Mouse (Mus musculus) liver, embryonic 16.5 days (tissue): ENCODE results near the gene Cep89. TPM values are rescaled to one million over a fixed set of nuclear protein-coding genes. Genes with fewer than 3 reads are reported as not detected.

Experiments used
- ATAC-seq: fragments of 200-750 bp; cut with Nextera tagmentation; 2 replicates; pipeline ENCODE4 v1.8.0; 2017; ENCODE audit warnings: low read depth, mild to moderate bottlenecking, moderate number of reproducible peaks, moderate library complexity
- H3K27ac ChIP-seq: fragments of 300-500 bp; sonication (generic); 2 replicates; pipeline ENCODE4 v1.5.1; 2014; ENCODE audit warnings: mild to moderate bottlenecking, low read length
- H3K27me3 ChIP-seq: fragments of 300-500 bp; sonication (generic); 2 replicates; pipeline ENCODE4 v1.6.1; 2014; ENCODE audit warnings: low read depth, low read length, mixed read lengths; ENCODE audit not compliant: control insufficient read depth, insufficient read depth
- H3K36me3 ChIP-seq: fragments of 300-500 bp; sonication (generic); 2 replicates; pipeline ENCODE4 v1.6.1; 2014; ENCODE audit warnings: mild to moderate bottlenecking; ENCODE audit not compliant: control insufficient read depth, insufficient read depth
- H3K4me1 ChIP-seq: fragments of 300-500 bp; sonication (generic); 2 replicates; pipeline ENCODE4 v1.6.1; 2014; ENCODE audit warnings: low read depth, low read length, mixed read lengths; ENCODE audit not compliant: control insufficient read depth
- H3K4me2 ChIP-seq: fragments of 300-500 bp; sonication (generic); 2 replicates; pipeline ENCODE4 v1.6.1; 2014; ENCODE audit warnings: low read depth, low read length, mixed read lengths
- H3K4me3 ChIP-seq: fragments of 300-500 bp; sonication (generic); 2 replicates; pipeline ENCODE4 v1.5.1; 2014; ENCODE audit warnings: low read depth, mild to moderate bottlenecking, low read length
- H3K9ac ChIP-seq: fragments of 300-500 bp; sonication (generic); 2 replicates; pipeline ENCODE4 v1.6.1; 2014; ENCODE audit warnings: low read depth, low read length
- H3K9me3 ChIP-seq: fragments of 300-500 bp; sonication (generic); replicated peaks from 2 replicates; pipeline ENCODE4 v1.6.1; 2016; ENCODE audit warnings: low read length; ENCODE audit not compliant: control insufficient read depth
- WGBS: fragments of 180-500 bp; shearing (Covaris S2); extraction: QIAGEN DNeasy Blood & Tissue Kit; methylation state at CpG from one replicate; pipeline ENCODE4 v1.1.7; 2014; ENCODE audit not compliant: insufficient replicate concordance; 5-methylcytosine and 5-hydroxymethylcytosine counted together
- polyA plus RNA-seq: library from polyadenylated mRNA; unstranded; fragments of >200 nt; fragmentation: Nextera tagmentation; extraction: Ambion mirVana; gene quantifications from 2 replicates; pipeline ENCODE4 v1.2.1, GENCODE M21; 2015

The Cep89 gene
- polyA plus RNA-seq, 1 experiment from 2014 or later = 17.7 TPM

GRCm38 (mm10) chr7:35415226-35415625 lies 18.4 kb downstream of the Cep89 start:
- Histone ChIP-seq H3K4me2 (no peak overlapping the region), H3K9me3 (no peaks in the 10 kb centered on the region), H3K4me1 (no peaks in the 10 kb centered on the region), H3K36me3 (peaks cover 3% of the 10 kb centered on the region), H3K9ac (no peak overlapping the region), H3K27me3 (no peaks in the 10 kb centered on the region), H3K27ac (no peak overlapping the region), H3K4me3 (no peak overlapping the region)
- no peak for ATAC-seq
- 71% methylated on average over 5 of the region's 5 CpGs for WGBS

- Histone ChIP-seq H3K4me1 (no peaks in the 10 kb centered on the region), H3K27me3 (no peaks in the 10 kb centered on the region), H3K9ac (no peak overlapping the region), H3K36me3 (peaks cover 2% of the 10 kb centered on the region; the same call in 1 of the 2 replicates), H3K4me2 (no peak overlapping the region), H3K27ac (no peak overlapping the region), H3K4me3 (no peak overlapping the region), H3K9me3 (no peaks in the 10 kb centered on the region)
- WGBS = 77% methylated on average over 9 of the region's 9 CpGs
- no peak for ATAC-seq
These were observed 19.2 kb downstream of the Cep89 start for GRCm38 (mm10) chr7:35415801-35416653.

DNA sequence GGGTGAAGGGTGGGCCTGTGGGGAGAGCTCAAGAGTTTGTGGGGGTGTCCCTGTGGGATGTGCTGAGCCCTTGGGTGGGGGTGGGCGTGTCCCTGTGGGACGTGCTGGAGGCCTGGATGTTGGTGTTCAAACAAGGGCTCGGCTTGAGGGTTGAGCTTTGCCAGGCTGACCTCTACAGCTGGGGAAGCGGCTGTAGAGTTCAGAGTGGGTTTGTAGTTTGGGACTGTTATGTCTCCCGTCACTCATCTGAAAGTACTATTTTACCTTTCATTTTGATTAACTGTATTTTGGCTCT lies 19.8 kb downstream of the Cep89 start:
- no peaks in the 10 kb centered on the region for H3K9me3 ChIP-seq
- no peak overlapping the region for H3K9ac ChIP-seq
- 64% methylated on average over 5 of the region's 5 CpGs for WGBS
- H3K4me2 ChIP-seq = no peak overlapping the region
- no peak overlapping the region for H3K4me3 ChIP-seq
- peaks cover 2% of the 10 kb centered on the region; the same call in 1 of the 2 replicates for H3K36me3 ChIP-seq
- H3K27me3 ChIP-seq = no peaks in the 10 kb centered on the region
- H3K27ac ChIP-seq = no peak overlapping the region
- ATAC-seq = no peak
- H3K4me1 ChIP-seq = no peaks in the 10 kb centered on the region

DNA sequence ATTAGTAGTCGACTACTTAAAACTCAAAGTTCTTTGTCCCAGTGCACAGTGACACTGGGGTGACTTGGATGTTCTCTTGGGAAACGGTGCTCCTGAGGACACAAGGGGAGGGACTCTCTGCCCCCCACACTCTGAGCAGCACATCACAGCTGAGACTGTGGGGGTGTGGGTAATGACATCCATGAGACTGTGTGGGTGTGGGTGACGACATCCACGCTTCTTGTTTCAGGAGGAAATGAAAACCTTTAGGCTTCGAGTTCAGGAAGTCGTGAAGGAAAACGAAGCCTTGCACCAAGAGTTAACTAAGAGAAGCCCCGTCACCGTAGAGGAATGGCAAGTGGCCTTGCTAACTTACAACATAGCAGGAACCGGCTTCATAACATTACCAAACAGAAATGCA lies 26.2 kb downstream of the Cep89 start:
- Histone ChIP-seq H3K27ac (no peak overlapping the region), H3K27me3 (no peaks in the 10 kb centered on the region), H3K9ac (no peak overlapping the region), H3K4me3 (no peak overlapping the region), H3K4me2 (no peak overlapping the region), H3K4me1 (no peaks in the 10 kb centered on the region), H3K36me3 (peaks cover 5% of the 10 kb centered on the region; the same call in 1 of the 2 replicates), H3K9me3 (no peaks in the 10 kb centered on the region)
- ATAC-seq = no peak
- WGBS = 74% methylated on average over 10 of the region's 10 CpGs

DNA sequence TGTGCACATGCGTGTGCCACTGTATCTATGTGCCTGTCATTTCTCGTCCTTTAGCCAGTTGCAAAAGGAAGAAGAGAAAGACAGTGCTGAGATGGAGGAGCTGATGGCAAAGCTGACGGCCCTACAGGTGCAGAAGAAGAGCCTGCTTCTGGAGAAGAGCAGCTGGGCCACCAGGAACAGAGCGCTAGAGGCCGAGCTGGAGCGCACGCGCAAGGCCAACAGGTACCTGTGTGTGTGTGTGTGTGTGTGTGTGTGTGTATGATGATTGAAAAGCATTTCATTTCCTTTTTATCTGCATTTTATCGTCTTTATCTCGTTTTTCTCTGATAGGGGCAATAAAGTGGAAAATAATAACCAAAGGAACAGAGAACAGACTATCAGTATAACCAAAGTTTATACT lies 31.3 kb downstream of the Cep89 start:
- no peak overlapping the region for H3K9ac ChIP-seq
- H3K4me3 ChIP-seq = no peak overlapping the region
- H3K9me3 ChIP-seq = no peaks in the 10 kb centered on the region
- H3K4me1 ChIP-seq = no peaks in the 10 kb centered on the region
- H3K36me3 ChIP-seq = peaks cover 22% of the 10 kb centered on the region
- 78% methylated on average over 10 of the region's 10 CpGs for WGBS
- no peak overlapping the region for H3K4me2 ChIP-seq
- no peak for ATAC-seq
- no peak overlapping the region for H3K27ac ChIP-seq
- H3K27me3 ChIP-seq = no peaks in the 10 kb centered on the region

- Histone ChIP-seq H3K4me2 (no peak overlapping the region), H3K27me3 (no peaks in the 10 kb centered on the region), H3K27ac (no peak overlapping the region), H3K4me3 (no peak overlapping the region), H3K4me1 (no peaks in the 10 kb centered on the region), H3K36me3 (peaks cover 22% of the 10 kb centered on the region), H3K9ac (no peak overlapping the region), H3K9me3 (no peaks in the 10 kb centered on the region)
- WGBS = 76% methylated on average over 9 of the region's 9 CpGs
- no peak for ATAC-seq
These were observed 38.4 kb downstream of the Cep89 start for GRCm38 (mm10) chr7:35435266-35435665.

DNA sequence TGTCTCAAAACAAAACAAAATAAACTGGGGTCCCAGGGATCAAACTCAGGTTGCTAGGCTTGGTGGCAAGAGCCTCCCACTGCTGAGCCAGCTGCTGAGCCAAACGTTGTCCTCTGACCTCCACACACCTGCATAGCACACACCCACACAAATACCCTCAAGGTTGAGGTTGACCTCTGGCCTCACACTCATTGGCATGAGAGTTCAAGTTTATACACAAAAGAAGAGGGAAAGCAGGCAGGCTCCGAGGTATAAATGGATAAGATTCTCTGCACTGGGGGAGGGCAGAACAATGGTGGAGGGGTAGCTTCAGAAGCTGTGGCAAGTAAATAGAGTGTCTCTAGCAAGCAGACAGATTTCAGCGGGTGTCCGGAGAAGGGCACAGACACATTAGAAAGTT lies 50.7 kb downstream of the Cep89 start:
- Histone ChIP-seq H3K4me1 (no peaks in the 10 kb centered on the region; the same call in none of the 2 replicates), H3K27ac (no peak overlapping the region), H3K36me3 (no peaks in the 10 kb centered on the region), H3K9me3 (no peaks in the 10 kb centered on the region), H3K4me3 (no peak overlapping the region), H3K9ac (no peak overlapping the region), H3K4me2 (no peak overlapping the region), H3K27me3 (no peaks in the 10 kb centered on the region)
- 40% methylated on average over 4 of the region's 4 CpGs for WGBS
- no peak for ATAC-seq

GRCm38 (mm10) chr7:35447996-35448846 lies 51.4 kb downstream of the Cep89 start, which contains the start of gene Slc7a9:
Gene Slc7a9, plus strand, starts transcription at chr7:35448796.
- 21% methylated on average over 15 of the region's 15 CpGs for WGBS
- ATAC-seq = 0 out of 2 replicates have a peak, but pooled peaks have one; percentile 16
- no peak within 1 kb of the TSS for H3K9ac ChIP-seq
- no peaks in the 10 kb centered on the region for H3K9me3 ChIP-seq
- no peak within 1 kb of the TSS for H3K27ac ChIP-seq
- no peaks in the 10 kb centered on the region for H3K27me3 ChIP-seq
- no peaks in the 10 kb centered on the region; the same call in none of the 2 replicates for H3K4me1 ChIP-seq
- no peak within 1 kb of the TSS for H3K4me2 ChIP-seq
- H3K36me3 ChIP-seq = no peaks in the 10 kb centered on the region
- no peak within 1 kb of the TSS for H3K4me3 ChIP-seq

DNA sequence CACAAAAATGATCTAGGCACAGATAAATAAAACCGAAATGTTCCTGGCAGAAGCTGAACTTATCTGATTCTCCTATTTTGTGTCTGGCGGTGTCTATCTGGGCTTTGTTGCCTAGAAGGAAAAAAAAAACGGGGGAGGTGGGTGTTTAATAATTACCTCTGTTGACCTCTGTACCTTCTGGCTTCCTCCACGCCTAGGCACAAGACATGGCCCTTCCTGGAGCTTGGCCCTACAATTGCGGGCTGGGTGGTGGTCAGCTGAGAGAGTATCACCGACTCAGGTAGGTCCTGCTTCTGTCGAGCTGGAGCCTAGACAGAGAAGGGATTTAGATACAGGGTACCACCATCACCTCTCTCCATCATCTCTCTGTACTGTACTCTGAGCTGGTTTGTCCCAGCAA lies 52.0 kb downstream of the Cep89 start:
- H3K4me3 ChIP-seq = no peak overlapping the region
- WGBS = 36% methylated on average over 7 of the region's 7 CpGs
- no peaks in the 10 kb centered on the region for H3K27me3 ChIP-seq
- H3K36me3 ChIP-seq = no peaks in the 10 kb centered on the region
- no peak overlapping the region for H3K9ac ChIP-seq
- no peak overlapping the region for H3K27ac ChIP-seq
- H3K4me2 ChIP-seq = no peak overlapping the region
- no peaks in the 10 kb centered on the region for H3K9me3 ChIP-seq
- ATAC-seq = no peak
- no peaks in the 10 kb centered on the region; the same call in none of the 2 replicates for H3K4me1 ChIP-seq
